8 mouse cellular contexts compared by ENCODE assay signal in genomic region chr12:104415625-104416315, GRCm38 (mm10). TPM values are rescaled to one million over a fixed set of nuclear protein-coding genes. Genes with fewer than 3 reads are reported as not detected.
DNase-seq lines count a peak whose midpoint lies in the region; ATAC-seq and TF ChIP-seq lines count a peak whose summit lies in the region.

No protein-coding gene starts in this region.

- dilution Hi-C loops in CH12.LX (cut with MboI; ENCODE audit: extremely low pct_ligation_motif_present, extremely low pct_unique_long_range_greater_than_20kb, low sequenced_read_pairs), result no loop called here

- DNase-seq in forebrain, embryonic 14.5 days (ENCODE audit: low spot score), result peak; percentile 49
- DNase-seq in forebrain, embryonic 11.5 days (ENCODE audit: low spot score), result no peak
- peak; percentile 14 for DNase-seq in CH12.LX (ENCODE audit: extremely low read depth)
- peak; percentile 45 to 65 for DNase-seq in cerebellum, postnatal 36 days
- DNase-seq in heart, postnatal 25 days (ENCODE audit: low spot score), result peak; percentile 23
- DNase-seq in lung, embryonic 14.5 days, result peak; percentile 85
- no peak for DNase-seq in embryo, embryonic 9.5 days (ENCODE audit: extremely low spot score)

- no peak for TF ChIP-seq EP300 in CH12.LX (IDR thresholded peaks at IDR 0.05; ENCODE audit: low read length)

- ATAC-seq in forebrain, embryonic 14.5 days, result 0 out of 2 replicates have a peak, but pooled peaks have one; percentile 38
- no peak for ATAC-seq in forebrain, embryonic 11.5 days (replicated peaks; ENCODE audit: low FRiP score)
- ATAC-seq in lung, embryonic 14.5 days (ENCODE audit: insufficient read depth), result peak; percentile 82
- no peak for ATAC-seq in inflammation-experienced regulatory T-cells, adult 6 months

- no peak overlapping the region for H3K27ac ChIP-seq in forebrain, embryonic 14.5 days (ENCODE audit: low read depth, low read length)
- H3K27ac ChIP-seq in forebrain, embryonic 11.5 days (ENCODE audit: low read depth, low read length), result no peak overlapping the region
- no peak overlapping the region for H3K27ac ChIP-seq in CH12.LX (ENCODE audit: insufficient read depth, low read depth)
- no peak overlapping the region; the same call in 1 of the 2 replicates for H3K27ac ChIP-seq in lung, embryonic 14.5 days (ENCODE audit: low read depth)

- TF ChIP-seq CTCF in CH12.LX (conservative IDR thresholded peaks at IDR 0.05 in 1 of 2, IDR thresholded peaks at IDR 0.05 in 1 of 2; ENCODE audit: low read depth in 2 of 2, low read length in 2 of 2), result no peak
- no peak for TF ChIP-seq CTCF in lung, embryonic 14.5 days (IDR thresholded peaks at IDR 0.05; ENCODE audit: low read depth)

- H3K4me2 ChIP-seq in forebrain, embryonic 14.5 days (ENCODE audit: low read length), result no peak overlapping the region
- H3K4me2 ChIP-seq in forebrain, embryonic 11.5 days (ENCODE audit: low read depth, low read length, severe bottlenecking), result no peak overlapping the region
- no peak overlapping the region for H3K4me2 ChIP-seq in CH12.LX (ENCODE audit: insufficient read depth, low read depth, poor library complexity, severe bottlenecking)
- no peak overlapping the region for H3K4me2 ChIP-seq in lung, embryonic 14.5 days

- in situ Hi-C loops in CH12.LX (cut with MboI; ENCODE audit: low pct_ligation_motif_present, low pct_unique_long_range_greater_than_20kb, low sequenced_read_pairs), result loop anchor here (10.0 kb wide), 1 partner anchor 171 kb away; no protein-coding TSS in a partner anchor

- no peaks in the 10 kb centered on the region for H3K27me3 ChIP-seq in forebrain, embryonic 14.5 days (replicated peaks; ENCODE audit: control insufficient read depth, insufficient read depth, low read length)
- H3K27me3 ChIP-seq in forebrain, embryonic 11.5 days (ENCODE audit: control insufficient read depth, insufficient read depth, low read length), result no peaks in the 10 kb centered on the region
- peaks cover 25% of the 10 kb centered on the region for H3K27me3 ChIP-seq in CH12.LX (replicated peaks)
- H3K27me3 ChIP-seq in lung, embryonic 14.5 days (ENCODE audit: insufficient read depth, low read length), result 0 out of 2 replicates have a peak, but pooled peaks cover 2% of the 10 kb centered on the region

- no peaks in the 10 kb centered on the region for H3K36me3 ChIP-seq in forebrain, embryonic 14.5 days (ENCODE audit: control insufficient read depth, insufficient read depth, low read length)
- H3K36me3 ChIP-seq in forebrain, embryonic 11.5 days (ENCODE audit: control insufficient read depth, insufficient read depth, low read length), result no peaks in the 10 kb centered on the region
- no peaks in the 10 kb centered on the region for H3K36me3 ChIP-seq in CH12.LX (replicated peaks in 1 of 2; ENCODE audit: control insufficient read depth in 1 of 2, insufficient read depth in 1 of 2, low read length in 1 of 2)
- H3K36me3 ChIP-seq in lung, embryonic 14.5 days (ENCODE audit: insufficient read depth), result no peaks in the 10 kb centered on the region

- H3K4me3 ChIP-seq in forebrain, embryonic 14.5 days (ENCODE audit: low read depth, low read length), result no peak overlapping the region
- no peak overlapping the region for H3K4me3 ChIP-seq in forebrain, embryonic 11.5 days (ENCODE audit: low read depth, low read length)
- H3K4me3 ChIP-seq in CH12.LX (replicated peaks in 1 of 3; ENCODE audit: low read depth in 2 of 3, low read length in 2 of 3, poor library complexity in 1 of 3), result no peak overlapping the region
- H3K4me3 ChIP-seq in lung, embryonic 14.5 days (ENCODE audit: low read depth, low read length), result no peak overlapping the region

- H3K4me1 ChIP-seq in forebrain, embryonic 14.5 days (ENCODE audit: control insufficient read depth, insufficient read depth, low read length), result no peaks in the 10 kb centered on the region
- 0 out of 2 replicates have a peak, but pooled peaks cover 2% of the 10 kb centered on the region for H3K4me1 ChIP-seq in forebrain, embryonic 11.5 days (replicated peaks; ENCODE audit: control insufficient read depth, insufficient read depth, low read length)
- peaks cover 5 to 12% of the 10 kb centered on the region in 2 experiments; a peak in 3 of 4 replicates for H3K4me1 ChIP-seq in CH12.LX (ENCODE audit: control insufficient read depth in 1 of 2, insufficient read depth in 2 of 2)
- no peaks in the 10 kb centered on the region for H3K4me1 ChIP-seq in lung, embryonic 14.5 days (ENCODE audit: insufficient read depth)

- H3K79me2 ChIP-seq in CH12.LX (replicated peaks; ENCODE audit: control insufficient read depth, extremely low read depth, insufficient read depth, poor library complexity, severe bottlenecking), result no peaks in the 10 kb centered on the region

- 41% methylated on average over 6 of the region's 6 CpGs for WGBS in forebrain, embryonic 14.5 days
- 66% methylated on average over 6 of the region's 6 CpGs for WGBS in forebrain, embryonic 11.5 days
- 32% methylated on average over 6 of the region's 6 CpGs for WGBS in lung, embryonic 14.5 days

- H3K9ac ChIP-seq in forebrain, embryonic 14.5 days (ENCODE audit: low read length), result no peak overlapping the region
- H3K9ac ChIP-seq in forebrain, embryonic 11.5 days (ENCODE audit: low read length), result no peak overlapping the region
- no peak overlapping the region for H3K9ac ChIP-seq in CH12.LX (ENCODE audit: insufficient read depth, low read depth)
- H3K9ac ChIP-seq in lung, embryonic 14.5 days, result no peak overlapping the region

- no peak for TF ChIP-seq RAD21 in CH12.LX (IDR thresholded peaks at IDR 0.05; ENCODE audit: low read depth, low read length)

- H3K9me3 ChIP-seq in forebrain, embryonic 14.5 days (replicated peaks; ENCODE audit: control insufficient read depth, low read length), result no peaks in the 10 kb centered on the region
- H3K9me3 ChIP-seq in forebrain, embryonic 11.5 days (ENCODE audit: control insufficient read depth, low read length), result no peaks in the 10 kb centered on the region
- H3K9me3 ChIP-seq in CH12.LX (replicated peaks; ENCODE audit: low read length), result no peaks in the 10 kb centered on the region
- H3K9me3 ChIP-seq in lung, embryonic 14.5 days (ENCODE audit: low read depth, low read length), result no peaks in the 10 kb centered on the region

- intact Hi-C loops in heart, postnatal 25 days (cut with DNase I), result loop anchor here (10.0 kb wide), 1 partner anchor 171 kb away; no protein-coding TSS in a partner anchor

- no peak for TF ChIP-seq POLR2A in CH12.LX (IDR thresholded peaks at IDR 0.05; ENCODE audit: low read depth, low read length)

TF ChIP-seq in CH12.LX, 34 proteins besides CTCF, POLR2A, EP300 and RAD21:
- TF ChIP-seq CHD2 (IDR thresholded peaks at IDR 0.05; ENCODE audit: low read length) (no peak), ZNF384 (IDR thresholded peaks at IDR 0.05; ENCODE audit: low read depth, low read length) (no peak), SMC3 (IDR thresholded peaks at IDR 0.05; ENCODE audit: low read depth, low read length) (no peak), TCF12 (IDR thresholded peaks at IDR 0.05; ENCODE audit: low read depth, low read length) (no peak), ELF1 (IDR thresholded peaks at IDR 0.05; ENCODE audit: low read depth, low read length) (no peak), UBTF (IDR thresholded peaks at IDR 0.05; ENCODE audit: low read depth, low read length) (no peak)

RNA-seq across cellular contexts. Expression of gene Serpina3n, which starts 9.2 kb away (rescaled TPM):
- polyA plus RNA-seq in forebrain, embryonic 14.5 days (2014; fragmentation: Nextera tagmentation; extraction: Ambion mirVana), result 0.10 TPM in 1 of 2 replicates, not detected in the other
- polyA plus RNA-seq in forebrain, embryonic 11.5 days (2014; fragmentation: Nextera tagmentation; extraction: Ambion mirVana), result not detected in 2 replicates
- total RNA-seq in CH12.LX (2012; rRNA removed) (not detected in 2 replicates), CH12.LX (2014; rRNA removed) (not detected in 2 replicates)
- not detected in 2 replicates for polyA plus RNA-seq in CH12.LX (2012; ENCODE audit: insufficient read length, low read depth)
- 1 to 10 TPM; 4.7 to 4.8 TPM for total RNA-seq in heart, postnatal 25 days (2021)
- polyA plus RNA-seq in lung, embryonic 14.5 days (2014; fragmentation: Nextera tagmentation; extraction: Ambion mirVana), result not detected in 2 replicates
- not detected for polyA plus RNA-seq in inflammation-experienced regulatory T-cells, adult 6 months (2017; shearing (Covaris generic))

RNA-seq across cellular contexts. Expression of gene Gsc, which starts 57.4 kb away (rescaled TPM):
- polyA plus RNA-seq in forebrain, embryonic 14.5 days (2014; fragmentation: Nextera tagmentation; extraction: Ambion mirVana), result 0.40 and 0.50 TPM in 2 replicates
- 0.71 and 1.2 TPM in 2 replicates for polyA plus RNA-seq in forebrain, embryonic 11.5 days (2014; fragmentation: Nextera tagmentation; extraction: Ambion mirVana)
- total RNA-seq in CH12.LX (2012; rRNA removed) (not detected in 2 replicates), CH12.LX (2014; rRNA removed) (not detected in 2 replicates)
- not detected in 2 replicates for polyA plus RNA-seq in CH12.LX (2012; ENCODE audit: insufficient read length, low read depth)
- total RNA-seq in heart, postnatal 25 days (2021), result under 1 TPM in 1 of 2 experiments, not detected in 1; 0.20 TPM
- 0.34 TPM in 1 of 2 replicates, not detected in the other for polyA plus RNA-seq in lung, embryonic 14.5 days (2014; fragmentation: Nextera tagmentation; extraction: Ambion mirVana)
- not detected for polyA plus RNA-seq in inflammation-experienced regulatory T-cells, adult 6 months (2017; shearing (Covaris generic))

Comparison
In these comparisons a context has a peak if more than half of its experiments do, and no peak if none do; other contexts are left out.
1. ATAC-seq: peak in forebrain, embryonic 14.5 days (single experiment) and lung, embryonic 14.5 days (single experiment); none in forebrain, embryonic 11.5 days (single experiment) and inflammation-experienced regulatory T-cells, adult 6 months (single experiment).
2. DNase-seq: peak in forebrain, embryonic 14.5 days (single experiment), CH12.LX (single experiment), cerebellum, postnatal 36 days (2 of 2), heart, postnatal 25 days (single experiment) and lung, embryonic 14.5 days (single experiment); none in forebrain, embryonic 11.5 days (single experiment) and embryo, embryonic 9.5 days (single experiment).